Mouse (Mus musculus): Measurements from ENCODE around the gene Dync1li2.

Gene Dync1li2

DNA sequence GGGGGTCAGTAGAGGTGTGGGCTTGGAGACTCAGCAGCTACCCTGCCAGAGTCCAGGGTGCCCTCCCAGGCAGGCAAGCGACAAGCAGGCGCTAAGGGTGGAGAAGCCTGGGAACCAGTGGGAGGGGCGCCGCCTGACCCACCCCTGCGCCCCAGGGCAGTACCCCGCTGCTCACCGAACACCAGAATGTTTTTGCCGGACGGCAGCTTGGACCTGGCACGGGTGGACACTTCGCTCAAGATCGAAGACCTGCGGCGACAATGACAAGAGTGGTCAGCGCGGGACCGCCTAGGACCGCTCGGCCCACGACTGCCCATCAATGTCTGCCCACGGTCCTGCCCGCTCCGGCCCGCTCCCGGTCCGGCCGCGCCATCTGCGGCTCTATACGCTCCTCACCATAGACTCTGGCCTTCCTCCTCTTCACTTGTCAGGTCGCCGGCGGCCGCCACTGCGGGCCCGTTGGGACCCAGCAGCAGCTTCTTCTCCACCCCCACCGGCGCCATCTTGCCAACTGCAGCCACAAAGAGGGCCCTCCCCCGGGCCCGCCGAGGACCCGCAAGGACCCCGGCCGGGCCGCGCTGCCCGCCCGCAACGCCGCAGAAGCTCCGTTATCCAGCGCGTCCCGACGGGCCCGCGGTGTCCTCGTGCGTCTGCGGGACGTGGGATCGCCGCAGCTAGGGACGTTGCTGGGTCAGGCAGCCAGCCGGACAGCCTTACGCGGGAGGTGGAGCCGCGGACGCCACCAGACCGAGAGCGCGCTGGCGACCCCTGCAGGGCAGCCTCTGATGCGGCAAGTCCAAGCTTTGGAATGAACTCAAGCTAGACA lies at the start of gene Dync1li2:
Gene Dync1li2, minus strand, starts transcription at position 749 of the 826 bp plus-strand sequence.
- peak; percentile 91 for DNase-seq (ENCODE audit: low spot score)

DNA sequence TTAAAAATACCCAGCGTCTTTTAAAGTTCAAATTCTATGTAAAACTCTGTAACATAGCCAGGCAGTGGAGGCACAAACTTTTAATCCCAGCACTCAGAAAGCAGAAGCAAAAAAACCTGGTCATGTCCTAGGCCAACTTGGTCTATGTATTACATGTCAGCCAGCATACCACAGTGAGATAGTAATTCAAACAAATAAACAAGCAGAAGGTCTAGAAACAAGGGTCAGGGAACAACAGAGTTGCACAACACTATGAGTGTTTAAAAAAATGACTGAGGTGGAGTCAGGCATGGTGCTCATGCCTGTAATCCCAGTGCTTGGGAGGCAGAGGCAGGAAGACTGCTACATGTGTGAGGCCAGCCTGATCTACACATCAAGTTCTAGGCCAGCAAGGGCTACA lies 36.2 kb upstream of the Dync1li2 start:
- DNase-seq (ENCODE audit: low spot score), result no peak

DNA sequence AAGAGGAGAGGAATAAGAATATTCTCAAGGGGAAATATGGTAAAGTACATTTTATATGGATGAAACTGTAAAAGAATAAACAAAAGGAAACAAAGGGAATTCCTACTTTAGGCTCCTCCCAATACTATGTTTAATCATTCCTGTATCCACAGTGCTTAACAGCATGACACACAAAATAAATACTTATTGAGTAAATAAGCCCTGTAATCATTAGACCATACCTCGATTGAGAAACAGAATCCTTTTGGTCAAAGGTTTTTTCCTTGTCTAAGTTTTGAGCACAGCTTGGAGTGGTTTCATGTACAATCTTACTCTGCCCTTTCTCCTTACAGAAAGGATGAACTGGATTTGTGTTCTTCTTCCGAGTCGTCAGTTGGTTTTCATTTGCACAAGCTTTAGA lies 29.6 kb upstream of the Dync1li2 start:
- DNase-seq (ENCODE audit: low spot score), result no peak

DNA sequence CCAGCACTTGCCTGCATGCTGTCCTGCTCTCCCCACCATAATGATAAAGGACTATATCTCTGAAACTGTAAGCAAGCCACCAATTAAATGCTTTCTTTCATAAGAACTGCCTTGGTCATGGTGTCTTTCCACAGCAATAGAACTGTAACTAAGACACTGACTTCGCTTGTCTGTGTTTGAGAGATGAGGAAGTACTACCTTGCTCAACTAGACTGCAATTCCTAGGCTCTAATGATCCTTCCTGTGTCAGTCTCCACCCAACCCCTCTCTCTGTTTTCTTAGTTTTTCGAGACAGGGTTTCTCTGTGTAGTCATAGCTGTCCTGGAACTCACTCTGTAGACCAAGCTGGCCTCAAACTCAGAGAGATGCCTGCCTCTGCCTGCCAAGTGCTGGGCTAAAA lies 24.6 kb upstream of the Dync1li2 start:
- no peak for DNase-seq (ENCODE audit: low spot score)

DNA sequence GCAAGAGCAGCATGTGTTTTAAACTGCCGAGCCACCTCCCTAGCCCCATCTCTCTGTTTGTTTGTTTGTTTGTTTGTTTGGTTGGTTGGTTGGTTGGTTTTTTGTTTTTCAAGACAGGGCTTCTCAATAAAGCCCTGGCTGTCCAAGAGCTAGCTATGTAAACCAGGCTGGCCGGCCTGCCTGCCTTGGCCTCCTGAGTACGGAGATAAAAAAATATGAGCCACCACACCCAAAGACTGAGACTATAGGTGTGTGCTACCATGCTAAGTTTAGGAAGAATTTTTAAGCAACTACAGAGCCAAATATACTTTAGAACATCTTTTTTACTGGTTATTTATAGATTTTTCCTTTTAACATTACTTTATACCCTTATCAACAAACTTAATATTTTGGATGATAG lies 9.3 kb upstream of the Dync1li2 start:
- DNase-seq (ENCODE audit: low spot score), result no peak

DNA sequence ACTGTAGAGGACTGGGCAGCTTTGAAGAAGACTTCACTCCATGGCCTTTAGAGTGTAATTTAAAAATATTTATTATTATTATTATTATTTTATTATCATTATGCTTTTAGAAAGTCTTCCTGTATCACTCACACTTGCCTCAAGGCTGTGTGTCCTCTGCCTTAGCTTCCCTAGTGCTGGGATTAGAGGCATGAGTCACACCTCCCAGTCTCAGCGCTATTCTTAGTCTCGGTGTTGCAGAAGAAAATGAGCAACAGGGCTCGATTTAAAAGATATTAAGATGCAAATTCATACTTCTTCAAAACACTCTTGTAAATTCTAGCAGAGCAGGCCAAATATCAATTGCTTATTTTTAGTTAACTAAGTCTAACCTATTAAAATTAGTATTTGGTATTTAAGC lies 5.9 kb upstream of the Dync1li2 start:
- no peak for DNase-seq (ENCODE audit: low spot score)

DNA sequence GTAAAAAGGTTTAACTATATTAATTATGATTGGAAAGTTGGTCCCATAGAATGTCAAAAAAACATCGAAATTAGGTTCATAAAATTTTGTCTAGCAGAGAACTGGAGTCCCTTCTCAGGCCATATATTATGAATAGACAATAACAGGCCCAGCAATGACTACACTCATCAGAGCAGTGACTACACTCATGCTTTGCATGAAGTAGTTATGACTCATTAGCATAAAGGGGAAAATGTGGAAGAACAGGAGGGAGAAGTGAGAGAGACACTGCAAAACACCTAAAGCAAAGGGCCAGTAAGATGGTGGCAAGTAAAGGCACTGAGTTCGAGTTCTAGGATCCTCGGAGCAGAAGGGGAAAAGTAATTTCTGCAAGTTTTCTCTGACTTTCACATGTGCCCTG lies 3.2 kb upstream of the Dync1li2 start:
- DNase-seq (ENCODE audit: low spot score), result no peak

DNA sequence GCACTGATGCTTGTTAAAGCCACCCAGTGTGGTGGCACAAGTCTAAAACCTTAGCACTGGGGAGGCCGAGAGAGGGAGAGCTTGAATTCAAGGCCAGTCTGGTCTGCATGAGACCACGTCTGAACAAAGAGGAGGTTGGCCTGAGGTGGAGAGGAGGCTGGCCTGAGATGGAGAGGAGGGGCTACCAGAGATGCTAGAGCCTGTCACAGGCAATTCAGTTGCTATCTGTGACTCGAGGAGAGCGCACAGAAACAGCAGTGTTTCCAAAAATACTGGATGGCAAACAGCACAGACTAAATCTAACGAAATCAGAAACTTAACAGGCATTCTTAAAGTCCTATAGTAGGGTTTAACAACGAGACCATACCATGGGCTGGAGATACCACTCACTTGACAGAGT lies 2.4 kb upstream of the Dync1li2 start:
- no peak for DNase-seq (ENCODE audit: low spot score)

DNA sequence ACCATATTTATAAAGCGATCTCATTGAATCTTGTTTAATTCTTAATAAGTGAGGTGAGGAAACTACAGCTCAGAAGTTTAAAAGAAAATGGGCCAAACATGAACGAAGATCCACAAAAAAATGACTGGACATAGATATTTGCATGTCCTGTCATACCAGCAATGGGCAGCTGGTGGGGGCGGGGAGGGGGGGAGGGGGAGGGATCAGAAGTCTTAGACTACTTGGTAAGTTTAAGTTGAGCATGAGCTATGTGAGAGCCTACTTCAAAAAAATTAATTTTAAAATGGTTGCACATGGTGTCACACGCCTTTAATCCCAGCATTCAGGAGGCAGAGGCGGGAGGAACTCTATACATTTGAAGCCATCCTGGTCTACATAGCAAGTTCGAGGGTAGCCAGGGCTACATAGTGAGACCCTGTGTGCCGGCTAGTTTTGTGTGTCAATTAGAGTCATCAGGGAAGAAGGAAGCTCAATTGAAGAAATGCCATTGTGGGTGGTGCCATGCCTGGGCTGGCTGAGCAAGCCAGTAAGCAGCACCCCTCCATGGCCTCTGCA lies 355 bp upstream of the Dync1li2 start:
- no peak for DNase-seq (ENCODE audit: low spot score)

DNA sequence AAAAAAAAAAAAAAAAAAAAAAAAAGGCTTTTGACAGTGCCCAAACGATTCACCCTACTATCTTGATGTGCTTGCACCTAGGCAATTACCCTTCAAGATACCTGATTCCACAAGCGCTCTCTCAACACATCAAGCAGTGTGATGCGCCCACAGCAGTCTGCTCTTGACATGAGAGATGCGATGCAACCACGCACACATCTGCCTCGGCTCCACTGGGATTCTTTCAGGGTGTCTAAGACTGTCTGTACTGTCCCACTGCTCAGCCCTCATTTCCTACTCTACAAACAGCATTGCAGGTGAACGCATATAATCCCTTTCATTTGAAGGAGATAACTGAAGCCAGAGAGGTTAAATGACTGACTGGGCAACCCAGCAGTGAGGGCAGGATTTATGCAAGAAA lies 1.2 kb downstream of the Dync1li2 start:
- no peak for DNase-seq (ENCODE audit: low spot score)

DNA sequence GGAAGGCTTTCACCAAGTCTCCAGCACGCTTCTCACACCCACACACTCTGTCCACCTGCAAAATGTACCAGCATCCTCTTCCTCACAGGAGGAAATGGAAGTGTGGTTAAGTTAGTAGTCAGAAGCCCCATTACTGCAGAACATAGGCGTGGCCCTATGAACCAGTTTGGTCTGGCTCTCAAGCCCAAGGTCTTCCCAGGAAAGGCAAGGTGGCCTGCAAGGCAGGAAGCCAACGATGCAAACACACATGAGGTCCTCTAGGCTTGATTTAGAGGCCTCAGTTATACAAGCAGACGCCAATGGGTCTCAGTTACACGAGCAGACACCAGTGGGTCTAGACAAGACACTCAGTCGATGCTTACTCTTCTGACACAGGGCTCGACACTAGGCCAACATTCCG lies 3.4 kb downstream of the Dync1li2 start:
- DNase-seq (ENCODE audit: low spot score), result no peak

DNA sequence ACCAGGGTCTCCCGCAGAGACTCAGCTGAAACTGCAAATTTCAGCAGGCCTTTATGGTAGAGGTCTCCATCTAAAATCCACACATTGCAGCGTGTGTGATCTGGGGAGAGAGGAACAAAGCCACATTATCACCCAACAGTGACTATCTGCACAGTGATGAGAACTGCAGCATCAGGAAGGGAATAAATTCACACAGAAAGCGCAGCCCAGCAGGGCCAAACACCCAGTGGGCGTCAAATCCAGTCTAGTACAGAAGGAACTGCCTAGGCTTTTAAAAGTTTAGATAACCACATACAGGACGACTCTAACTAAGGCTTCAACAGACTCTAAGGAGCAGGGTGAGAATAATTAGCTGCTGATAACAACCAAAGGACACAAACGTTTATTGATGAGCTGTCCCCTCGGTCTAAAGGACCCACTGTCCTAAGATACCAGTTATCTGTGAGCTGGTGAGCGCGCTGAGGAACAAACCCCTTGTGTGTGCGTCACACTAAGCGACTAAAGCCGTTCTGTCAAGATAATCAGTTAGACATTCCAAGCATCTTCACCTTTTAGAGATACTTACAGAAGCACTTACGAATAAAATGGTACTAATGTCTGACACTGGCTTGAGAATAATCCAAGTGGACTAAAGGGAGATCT lies 5.2 kb downstream of the Dync1li2 start:
- DNase-seq (ENCODE audit: low spot score), result no peak

DNA sequence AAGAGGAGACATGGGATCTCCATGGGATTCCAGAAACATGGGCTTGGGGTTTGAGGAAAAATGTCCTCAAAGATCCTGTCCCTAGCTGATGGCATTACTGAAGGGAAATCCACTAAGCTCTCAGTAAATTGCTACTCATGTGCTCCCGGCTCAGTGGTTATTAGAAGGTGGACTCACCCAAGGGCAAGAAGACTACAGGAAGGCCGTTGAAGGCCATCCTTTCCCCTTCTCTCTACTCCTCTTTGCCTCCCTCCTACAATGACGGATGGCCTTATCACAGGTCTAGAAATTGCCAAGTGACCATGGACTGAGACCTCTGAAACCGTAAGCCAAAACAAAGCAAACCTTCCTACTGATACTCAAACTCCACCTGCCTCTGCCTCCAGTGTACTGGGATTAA lies 6.3 kb downstream of the Dync1li2 start:
- DNase-seq (ENCODE audit: low spot score), result no peak

DNA sequence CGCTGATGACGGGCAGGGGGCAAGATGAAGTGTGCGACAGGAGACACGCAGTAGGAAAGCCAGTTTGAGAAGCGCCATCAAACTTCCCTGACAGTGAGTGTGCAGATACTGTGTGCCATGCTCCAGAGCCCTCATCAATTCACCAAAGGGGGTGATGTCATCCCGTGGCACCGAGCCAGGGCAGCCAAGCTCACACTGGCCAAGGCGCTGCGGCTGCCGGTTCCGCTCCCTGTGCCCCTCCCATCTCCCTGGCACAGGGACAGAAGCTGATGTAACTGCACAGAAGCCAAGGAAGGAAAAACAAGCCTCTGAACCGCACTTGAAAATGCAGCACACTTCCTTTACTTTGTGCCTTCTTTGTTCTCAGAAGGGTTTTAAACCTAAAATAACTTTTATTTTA lies 6.8 kb downstream of the Dync1li2 start:
- DNase-seq (ENCODE audit: low spot score), result peak; percentile 93

DNA sequence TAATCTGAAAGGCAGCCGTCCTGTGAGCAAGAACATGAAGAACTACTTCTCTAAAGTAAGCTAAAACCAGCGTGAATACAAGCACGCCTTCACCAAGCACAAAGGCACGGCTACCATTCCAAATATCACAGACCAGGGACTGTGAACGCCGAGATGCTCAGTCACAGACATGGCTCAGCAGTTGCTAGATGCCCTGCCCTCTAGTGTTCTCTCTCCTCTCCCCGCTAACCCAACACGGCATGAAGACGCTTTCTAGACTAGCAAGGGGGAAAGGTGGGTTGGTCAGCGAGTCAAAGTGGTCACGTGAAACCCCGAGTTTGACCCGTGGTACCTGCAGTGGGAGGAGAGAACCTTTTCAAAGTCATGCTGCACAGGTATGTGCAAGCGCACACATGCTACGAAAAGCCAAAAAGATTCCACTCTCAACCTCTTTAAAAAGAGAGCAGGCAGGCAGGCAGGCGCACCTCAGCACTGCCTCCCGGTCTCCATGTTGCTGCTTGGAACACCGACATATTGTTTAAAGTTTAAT lies 8.0 kb downstream of the Dync1li2 start:
- DNase-seq (ENCODE audit: low spot score), result no peak

DNA sequence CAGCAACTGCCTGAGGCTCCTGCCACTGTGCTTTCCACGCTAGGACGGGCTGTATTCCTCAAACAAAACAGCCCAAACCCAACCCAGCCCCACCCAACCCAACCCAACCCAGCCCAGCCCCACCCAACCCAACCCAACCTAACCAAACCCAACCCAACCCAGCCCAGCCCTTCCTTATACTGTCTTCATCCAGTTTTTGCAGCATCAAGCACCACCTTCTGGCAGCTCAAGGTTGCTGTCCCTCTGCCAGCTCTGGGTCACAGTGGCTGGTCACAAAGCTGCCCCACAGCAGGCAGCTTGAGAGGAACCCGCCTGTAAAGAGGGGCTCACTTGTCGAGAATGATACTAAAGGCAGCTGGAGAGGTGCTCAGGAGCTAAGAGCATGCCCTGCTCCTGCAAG lies 8.6 kb downstream of the Dync1li2 start:
- DNase-seq (ENCODE audit: low spot score), result no peak

DNA sequence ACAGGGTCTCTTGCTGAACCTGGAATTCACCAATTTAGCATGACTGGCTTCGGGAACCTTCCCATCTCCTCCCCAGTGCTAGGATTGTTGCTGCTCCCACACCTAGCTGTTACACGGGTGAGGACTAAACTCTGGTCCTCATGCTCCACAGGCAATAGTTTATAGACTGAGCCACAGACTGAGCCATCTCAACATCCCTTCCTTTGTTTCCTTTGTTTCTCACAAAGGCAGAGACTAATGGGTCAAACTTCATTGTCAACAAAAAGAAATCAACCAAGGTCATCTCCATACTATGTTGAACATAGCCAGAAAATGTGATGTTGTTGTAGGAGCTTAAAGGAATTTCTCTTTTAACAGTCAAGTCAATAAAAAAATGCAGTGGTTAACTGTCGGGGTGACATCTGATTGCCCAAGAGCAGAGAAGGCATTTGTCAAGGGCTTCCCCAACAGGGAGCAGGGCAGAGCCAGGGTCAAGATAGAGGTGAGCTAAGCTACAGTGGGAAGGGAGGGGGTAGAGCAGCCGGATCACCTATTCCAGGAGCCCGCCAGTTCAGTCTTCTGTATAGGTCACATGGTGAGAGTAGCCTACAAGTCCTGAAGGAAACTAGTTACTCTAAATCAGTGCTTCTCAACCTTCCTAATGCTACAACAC lies 9.5 kb downstream of the Dync1li2 start:
- DNase-seq (ENCODE audit: low spot score), result no peak

DNA sequence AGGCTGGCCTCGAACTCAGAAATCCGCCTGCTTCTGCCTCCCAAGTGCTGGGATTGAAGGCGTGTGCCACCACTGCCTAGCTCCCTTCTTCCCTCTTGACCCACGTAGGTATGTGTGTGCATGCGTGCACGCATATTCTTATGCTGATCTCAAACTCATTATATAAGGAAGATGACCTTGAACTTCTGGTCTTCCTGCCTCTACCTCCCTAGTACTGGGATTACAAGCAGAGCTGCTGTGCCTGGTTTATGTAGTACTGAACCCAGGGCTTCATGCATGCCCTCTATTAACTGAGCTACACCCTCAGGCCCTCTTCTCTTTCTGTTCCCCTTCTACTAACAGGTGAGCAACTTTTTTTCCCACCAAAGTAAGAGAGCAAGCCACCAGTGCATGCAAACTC lies 10.2 kb downstream of the Dync1li2 start:
- DNase-seq (ENCODE audit: low spot score), result no peak

DNA sequence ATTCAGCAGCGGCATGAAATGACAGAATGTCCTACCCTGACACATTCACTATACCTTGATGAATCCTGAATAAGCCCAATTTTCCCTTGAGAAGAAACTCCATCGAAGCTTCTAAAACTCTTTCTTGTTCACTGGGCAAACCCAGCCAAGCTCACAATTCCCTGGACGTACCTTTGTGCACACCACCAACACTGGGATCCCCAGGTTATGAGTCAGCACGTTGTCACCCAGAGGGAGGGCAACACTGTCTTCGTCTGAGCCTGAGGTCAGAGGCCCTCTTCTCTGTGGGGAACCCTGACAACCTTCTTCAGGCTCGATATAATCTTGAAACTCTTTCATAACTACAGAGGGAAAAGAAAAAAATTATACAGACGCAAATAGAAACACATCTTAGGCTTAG lies 12.6 kb downstream of the Dync1li2 start:
- DNase-seq (ENCODE audit: low spot score), result no peak

DNA sequence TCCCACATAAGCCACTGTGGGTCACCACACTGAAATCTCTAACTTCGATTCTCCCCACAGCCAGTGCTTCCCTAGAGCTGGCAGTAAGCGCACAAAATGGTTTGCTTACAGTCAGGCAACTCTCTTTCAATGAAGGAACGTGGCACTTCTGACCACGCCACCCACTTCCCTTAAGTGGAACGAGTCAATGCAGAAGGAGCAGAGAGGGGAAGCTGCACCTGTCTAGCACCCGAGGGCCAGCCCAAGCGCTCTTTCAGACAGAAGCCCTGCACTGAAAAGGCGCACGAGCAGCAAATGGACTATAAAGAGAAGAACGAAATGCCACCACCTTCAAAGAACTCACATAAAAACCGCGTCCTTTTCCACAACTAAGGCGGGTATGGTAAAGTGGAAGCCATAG lies 15.1 kb downstream of the Dync1li2 start:
- DNase-seq (ENCODE audit: low spot score), result no peak

DNA sequence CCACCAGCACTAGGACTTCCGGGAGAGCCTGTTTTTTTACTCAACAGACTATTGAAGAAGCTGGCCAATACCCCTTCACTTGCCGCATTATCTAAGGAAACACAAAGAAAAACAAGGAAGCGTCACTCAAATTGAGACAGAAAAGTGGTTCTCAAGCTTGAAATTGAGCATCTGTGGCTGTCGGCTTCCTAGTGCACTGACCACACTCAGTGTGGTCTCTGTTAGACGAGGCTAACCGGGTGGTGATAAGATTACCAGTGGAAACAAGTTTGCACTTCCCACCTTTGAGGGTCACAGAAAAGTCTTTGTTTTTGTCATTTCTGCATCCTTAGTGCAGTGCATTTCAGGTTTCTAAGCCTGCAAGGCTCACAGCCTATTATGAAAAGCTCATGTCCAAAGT lies 20.5 kb downstream of the Dync1li2 start:
- no peak for DNase-seq (ENCODE audit: low spot score)

DNA sequence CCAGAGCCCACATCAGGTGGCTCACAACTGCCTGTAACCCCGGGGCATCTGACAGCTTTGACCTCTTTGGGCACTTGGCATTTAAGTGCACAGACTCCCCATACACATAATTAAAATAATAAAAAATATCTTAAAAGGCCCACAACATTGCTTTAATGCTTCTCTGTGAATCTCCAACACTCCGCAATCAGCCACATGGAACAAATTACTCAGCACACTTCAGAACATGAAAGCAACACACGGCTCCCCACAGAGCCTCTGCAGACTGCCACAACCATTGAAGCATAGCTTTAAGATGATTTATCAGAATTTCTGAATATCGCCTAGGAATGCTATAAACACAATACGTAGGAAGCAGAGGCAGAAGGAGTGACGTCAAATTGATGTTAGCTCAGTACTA lies 26.8 kb downstream of the Dync1li2 start:
- DNase-seq (ENCODE audit: low spot score), result no peak

DNA sequence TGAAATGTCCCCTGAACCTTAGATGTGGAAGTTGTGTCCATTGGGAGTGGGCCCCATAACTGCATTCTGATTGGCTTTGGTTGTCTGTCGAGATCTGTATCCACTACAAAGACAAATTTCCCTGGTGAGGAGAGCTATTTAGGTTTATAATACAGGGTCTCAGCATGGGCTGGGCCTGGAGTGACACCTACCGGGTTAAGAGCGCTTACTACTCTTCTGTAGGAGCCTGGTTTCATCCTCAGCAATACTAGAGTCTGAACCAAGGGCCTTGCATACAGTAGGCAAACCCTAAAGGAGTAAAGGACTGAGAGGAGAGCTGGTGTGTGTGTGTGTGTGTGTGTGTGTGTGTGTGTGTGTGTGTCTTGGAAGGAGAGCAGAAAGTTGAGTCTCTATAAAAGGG lies 28.6 kb downstream of the Dync1li2 start:
- no peak for DNase-seq (ENCODE audit: low spot score)
